Mouse (Mus musculus) heart, postnatal 0 days (tissue): ENCODE measurements at regions not wholly inside any gene's neighbourhood (a gene's known extent, or its start where the extent isn't known, plus 50 kb on each side); places are given as distances from the start of the nearest gene placed in this dataset.

Experiments used
- ATAC-seq: fragments of 200-750 bp; cut with Nextera tagmentation; 2 replicates; pipeline ENCODE4 v1.8.0; 2017; ENCODE audit warnings: low read depth, moderate number of reproducible peaks, moderate library complexity; ENCODE audit not compliant: insufficient read depth
- DNase-seq: peaks from one replicate; pipeline ENCODE4 v3.0.0-alpha.2; 2016; ENCODE audit warnings: low spot score
- H3K27ac ChIP-seq: fragments of 300-500 bp; sonication (generic); 2 replicates; pipeline ENCODE4 v1.5.1; 2014; ENCODE audit warnings: low read depth, mild to moderate bottlenecking
- H3K27me3 ChIP-seq: fragments of 300-500 bp; sonication (generic); 2 replicates; pipeline ENCODE4 v1.6.1; 2014; ENCODE audit warnings: low read length, mixed read lengths; ENCODE audit not compliant: control insufficient read depth, insufficient read depth
- H3K36me3 ChIP-seq: fragments of 300-500 bp; sonication (generic); replicated peaks from 2 replicates; pipeline ENCODE4 v1.6.1; 2014; ENCODE audit warnings: low read length, mixed read lengths; ENCODE audit not compliant: control insufficient read depth, insufficient read depth
- H3K4me1 ChIP-seq: fragments of 300-500 bp; sonication (generic); 2 replicates; pipeline ENCODE4 v1.6.1; 2014; ENCODE audit warnings: antibody characterized with exemption; ENCODE audit not compliant: control insufficient read depth, insufficient read depth
- H3K4me2 ChIP-seq: fragments of 300-500 bp; sonication (generic); 2 replicates; pipeline ENCODE4 v1.6.1; 2014; ENCODE audit warnings: low read depth, mild to moderate bottlenecking, low read length, moderate library complexity
- H3K4me3 ChIP-seq: fragments of 300-500 bp; sonication (generic); 2 replicates; pipeline ENCODE4 v1.5.1; 2014; ENCODE audit warnings: low read depth, low read length
- H3K9ac ChIP-seq: fragments of 300-500 bp; sonication (generic); replicated peaks from 2 replicates; pipeline ENCODE4 v1.6.1; 2014; ENCODE audit warnings: low read depth, low read length, mixed read lengths
- H3K9me3 ChIP-seq: fragments of 300-500 bp; sonication (generic); replicated peaks from 2 replicates; pipeline ENCODE4 v1.6.1; 2016; ENCODE audit warnings: low read length; ENCODE audit not compliant: control insufficient read depth
- CTCF ChIP-seq: IDR thresholded peaks from 2 replicates; pipeline ENCODE4 v1.5.1; 2016; ENCODE audit warnings: antibody characterized with exemption, control low read depth, low read depth
- EP300 ChIP-seq: IDR thresholded peaks from 2 replicates; pipeline ENCODE4 v1.6.1; 2016; ENCODE audit warnings: antibody characterized with exemption, low read depth
- WGBS: fragments of 180-500 bp; shearing (Covaris S2); extraction: QIAGEN DNeasy Blood & Tissue Kit; methylation state at CpG from one replicate; pipeline ENCODE4 v1.1.7; 2014; 5-methylcytosine and 5-hydroxymethylcytosine counted together

DNA sequence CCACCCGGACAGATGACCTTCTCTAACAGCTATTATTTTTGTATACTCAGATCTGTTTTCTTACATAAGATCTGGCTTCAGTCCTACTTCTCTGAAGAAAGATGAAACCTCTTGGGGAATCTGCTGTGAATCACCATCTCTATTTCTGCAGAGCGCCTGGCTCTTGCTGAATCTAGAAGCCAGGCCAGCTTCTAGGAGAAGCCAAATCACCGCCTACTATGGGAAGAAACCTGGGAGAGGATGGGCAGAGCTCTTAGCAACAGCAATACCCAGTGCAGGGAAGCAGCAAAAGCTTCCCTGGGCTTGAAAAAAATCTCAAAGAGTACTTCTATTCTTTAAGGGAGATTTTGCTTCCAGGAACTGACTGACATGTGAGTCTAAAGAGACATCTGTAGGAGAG lies 77.5 kb upstream of the Ldb2 start:
- TF ChIP-seq EP300 (no peak), CTCF (no peak)

DNA sequence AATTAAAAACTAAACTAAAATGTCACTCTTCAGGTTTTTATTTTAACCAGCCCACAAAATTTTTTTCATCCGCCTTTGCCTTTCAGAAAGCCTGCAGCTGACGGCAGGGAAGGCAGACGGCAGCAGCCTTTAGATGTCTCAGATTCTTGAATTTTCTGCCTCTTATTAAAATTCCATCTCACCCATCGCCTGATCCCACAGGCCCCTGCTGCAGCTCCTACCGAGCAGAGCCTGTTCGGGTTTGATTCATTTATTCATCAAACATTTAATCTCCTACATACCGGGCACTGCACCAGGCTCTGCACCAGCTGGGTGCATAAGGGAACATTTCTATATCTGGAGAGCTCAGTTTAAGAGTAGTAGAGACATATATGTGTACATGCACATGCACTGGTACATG lies 72.8 kb upstream of the Ldb2 start:
- no peaks in the 10 kb centered on the region for H3K36me3 ChIP-seq
- no peak overlapping the region for H3K4me3 ChIP-seq
- no peak for ATAC-seq
- H3K27ac ChIP-seq, result no peak overlapping the region
- no peaks in the 10 kb centered on the region for H3K9me3 ChIP-seq
- no peak overlapping the region for H3K4me2 ChIP-seq
- DNase-seq, result no peak
- 74% methylated on average over 7 of the region's 7 CpGs for WGBS
- H3K9ac ChIP-seq, result no peak overlapping the region
- H3K4me1 ChIP-seq, result no peaks in the 10 kb centered on the region
- H3K27me3 ChIP-seq, result no peaks in the 10 kb centered on the region
- TF ChIP-seq CTCF, result no peak
- TF ChIP-seq EP300, result no peak

More for the DNA sequence above, 77.5 kb upstream of the Ldb2 start:
- H3K9ac ChIP-seq, result no peak overlapping the region
- no peak for DNase-seq
- no peak overlapping the region for H3K4me2 ChIP-seq
- no peak overlapping the region for H3K27ac ChIP-seq
- ATAC-seq, result no peak
- H3K9me3 ChIP-seq, result no peaks in the 10 kb centered on the region
- 52% methylated on average over 3 of the region's 3 CpGs for WGBS
- no peaks in the 10 kb centered on the region for H3K27me3 ChIP-seq
- H3K4me1 ChIP-seq, result no peaks in the 10 kb centered on the region
- no peaks in the 10 kb centered on the region for H3K36me3 ChIP-seq
- H3K4me3 ChIP-seq, result no peak overlapping the region

DNA sequence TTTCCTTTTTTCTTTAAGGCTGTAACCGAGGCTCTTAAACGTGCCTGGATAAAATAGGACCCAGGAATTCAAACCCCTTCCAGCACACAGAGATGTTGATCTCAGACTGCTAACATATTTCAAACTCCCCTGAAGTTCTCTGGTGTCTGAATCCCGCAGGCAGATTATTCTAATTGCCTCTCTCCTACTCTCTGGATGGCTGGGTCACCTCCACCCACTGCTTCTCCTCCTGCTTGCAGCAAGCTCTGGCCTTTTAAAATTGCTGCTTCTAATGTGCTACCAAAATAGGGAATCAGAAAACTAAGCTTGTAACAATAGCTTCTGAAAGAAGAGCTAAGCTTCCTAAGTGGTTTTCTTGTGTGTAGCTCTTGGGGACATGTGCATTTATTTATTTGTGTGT lies 64.4 kb upstream of the Ldb2 start:
- no peak overlapping the region for H3K4me3 ChIP-seq
- no peak overlapping the region for H3K9ac ChIP-seq
- ATAC-seq (no peak), DNase-seq (no peak)
- H3K36me3 ChIP-seq, result no peaks in the 10 kb centered on the region
- no peaks in the 10 kb centered on the region for H3K4me1 ChIP-seq
- no peaks in the 10 kb centered on the region for H3K27me3 ChIP-seq
- no peak overlapping the region for H3K4me2 ChIP-seq
- 29% methylated on average over 3 of the region's 3 CpGs for WGBS
- no peak for TF ChIP-seq CTCF
- TF ChIP-seq EP300, result no peak
- H3K27ac ChIP-seq, result no peak overlapping the region
- no peaks in the 10 kb centered on the region for H3K9me3 ChIP-seq

DNA sequence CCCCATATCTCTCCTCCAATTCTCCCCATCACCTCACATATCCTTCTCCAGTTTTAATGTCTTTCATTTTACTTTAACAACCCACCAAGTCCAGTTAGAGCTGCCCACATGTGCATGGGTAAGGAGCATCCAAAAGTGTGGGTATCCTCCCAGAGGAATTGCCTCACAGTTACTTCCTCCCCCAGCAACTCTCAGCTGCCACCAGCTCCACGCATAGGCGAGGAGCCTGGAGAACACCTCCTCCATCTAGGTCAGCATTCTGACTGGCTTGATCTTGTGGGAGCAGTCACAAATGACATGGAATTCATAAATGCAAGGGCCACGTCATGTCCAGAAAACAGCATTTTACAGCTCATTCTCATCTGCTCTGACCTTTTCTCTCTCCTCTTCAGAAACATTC lies 63.9 kb upstream of the Ldb2 start:
- 61% methylated on average over 3 of the region's 3 CpGs for WGBS
- Histone ChIP-seq H3K9me3 (no peaks in the 10 kb centered on the region), H3K27me3 (no peaks in the 10 kb centered on the region), H3K27ac (no peak overlapping the region), H3K4me2 (no peak overlapping the region), H3K4me3 (no peak overlapping the region), H3K36me3 (no peaks in the 10 kb centered on the region), H3K9ac (no peak overlapping the region), H3K4me1 (no peaks in the 10 kb centered on the region)
- ATAC-seq (no peak), DNase-seq (no peak)
- TF ChIP-seq CTCF (no peak), EP300 (no peak)

DNA sequence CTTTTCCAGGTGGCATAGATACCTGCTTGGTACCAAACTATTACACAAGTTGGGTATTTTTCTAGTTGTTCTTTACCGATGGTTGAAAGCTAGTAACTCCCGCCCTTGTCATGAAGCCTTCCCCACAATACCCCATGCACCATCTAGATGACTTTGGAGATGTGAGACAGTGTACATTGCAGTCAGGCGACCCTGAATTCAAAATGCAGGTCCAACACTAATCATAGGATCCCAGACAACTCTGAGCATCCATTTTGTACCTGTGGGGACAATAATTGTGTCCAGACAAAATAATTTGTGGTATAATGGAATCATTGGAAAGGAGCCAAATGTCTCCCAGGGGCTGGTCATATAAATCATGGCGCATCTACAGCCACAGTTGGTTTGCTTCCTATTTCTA lies 54.7 kb upstream of the Ldb2 start:
- no peaks in the 10 kb centered on the region for H3K9me3 ChIP-seq
- H3K9ac ChIP-seq, result no peak overlapping the region
- DNase-seq, result no peak
- no peak overlapping the region for H3K4me2 ChIP-seq
- no peak overlapping the region for H3K4me3 ChIP-seq
- no peaks in the 10 kb centered on the region for H3K4me1 ChIP-seq
- no peak for ATAC-seq
- WGBS, result 79% methylated on average over 4 of the region's 4 CpGs
- H3K36me3 ChIP-seq, result no peaks in the 10 kb centered on the region
- TF ChIP-seq EP300 (no peak), CTCF (no peak)
- no peak overlapping the region for H3K27ac ChIP-seq
- no peaks in the 10 kb centered on the region for H3K27me3 ChIP-seq
